Mouse (Mus musculus) heart, adult 10 weeks (tissue): ENCODE data around the gene R3hdm4. TPM values are rescaled to one million over a fixed set of nuclear protein-coding genes. Genes with fewer than 3 reads are reported as not detected.

Experiments used
- polyA plus RNA-seq: library from polyadenylated mRNA; stranded (reverse); fragments of 350-450 nt; fragmentation: Illumina TruSeq; extraction: RNeasy Lipid Tissue Mini Kit (QIAGEN cat#74804); gene quantifications from one replicate; pipeline ENCODE4 v1.2.3, GENCODE M21; 2014; ENCODE audit warnings: low read depth, low replicate concordance

Gene R3hdm4
- 70.4 TPM for polyA plus RNA-seq

DNA sequence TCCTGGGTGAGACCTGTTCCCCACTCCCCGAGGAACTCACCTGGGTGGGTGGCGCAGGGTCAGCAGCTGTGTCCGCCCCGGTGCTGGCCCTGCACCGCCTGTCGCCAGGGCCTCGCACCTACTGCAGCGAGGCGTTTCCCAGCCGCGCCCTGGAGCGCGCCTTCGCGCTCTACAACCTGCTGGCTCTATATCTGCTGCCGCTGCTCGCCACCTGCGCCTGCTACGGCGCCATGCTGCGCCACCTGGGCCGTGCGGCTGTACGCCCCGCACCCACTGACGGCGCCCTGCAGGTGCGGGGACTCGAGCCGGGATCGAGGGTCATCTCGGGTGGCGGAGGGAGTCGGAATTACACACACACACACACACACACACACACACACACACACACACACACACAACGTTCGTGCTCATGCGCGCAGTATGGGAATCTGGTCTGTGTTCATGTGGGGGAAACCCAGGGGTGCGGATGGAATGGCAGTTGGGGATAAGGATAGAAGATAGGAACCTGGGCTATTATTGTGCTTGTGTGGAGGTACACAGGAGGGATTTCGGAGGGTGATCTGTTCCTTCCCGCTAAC lies at the start of gene R3hdm4:
Gene R3hdm4, minus strand, starts transcription at position 251 of the 578 bp plus-strand sequence.

DNA sequence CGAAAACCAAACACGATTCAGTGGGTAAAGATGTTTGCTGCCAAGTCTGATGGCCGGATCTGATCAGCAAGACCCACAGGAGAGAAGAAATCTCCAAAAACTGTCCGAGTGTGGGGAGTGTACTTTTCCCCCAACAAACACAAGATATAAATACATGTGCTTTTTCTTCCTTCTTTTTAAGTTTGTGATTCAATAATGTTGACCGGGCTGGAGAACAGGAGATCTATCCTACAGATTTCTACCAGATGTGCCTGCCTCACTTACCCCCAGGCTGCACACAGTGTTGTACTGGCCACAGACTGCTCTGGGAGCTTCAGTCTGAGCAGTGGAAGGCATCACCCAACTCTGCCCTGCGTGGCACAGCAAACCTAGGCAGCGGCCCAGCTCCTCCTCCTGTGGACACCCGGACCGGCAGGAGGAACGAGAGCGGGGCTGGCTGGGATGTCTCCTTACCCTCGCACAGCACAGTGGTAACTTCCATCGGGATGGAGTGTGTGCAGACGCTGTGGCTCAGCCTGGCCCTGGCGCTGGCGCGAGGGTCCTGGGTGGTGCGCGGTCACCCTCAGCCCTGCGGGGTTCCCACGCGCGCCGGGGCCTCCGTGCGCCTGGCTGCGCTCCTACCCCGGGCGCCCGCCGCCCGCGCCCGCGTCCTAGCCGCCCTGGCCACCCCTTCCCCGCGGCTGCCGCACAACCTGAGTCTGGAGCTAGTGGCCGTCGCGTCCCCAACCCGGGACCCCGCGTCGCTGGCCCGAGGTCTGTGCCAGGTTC lies 49.6 kb upstream of the R3hdm4 start, which contains the start of gene Grin3b:
Gene Grin3b, plus strand, starts transcription at position 301 of the 768 bp plus-strand sequence.

DNA sequence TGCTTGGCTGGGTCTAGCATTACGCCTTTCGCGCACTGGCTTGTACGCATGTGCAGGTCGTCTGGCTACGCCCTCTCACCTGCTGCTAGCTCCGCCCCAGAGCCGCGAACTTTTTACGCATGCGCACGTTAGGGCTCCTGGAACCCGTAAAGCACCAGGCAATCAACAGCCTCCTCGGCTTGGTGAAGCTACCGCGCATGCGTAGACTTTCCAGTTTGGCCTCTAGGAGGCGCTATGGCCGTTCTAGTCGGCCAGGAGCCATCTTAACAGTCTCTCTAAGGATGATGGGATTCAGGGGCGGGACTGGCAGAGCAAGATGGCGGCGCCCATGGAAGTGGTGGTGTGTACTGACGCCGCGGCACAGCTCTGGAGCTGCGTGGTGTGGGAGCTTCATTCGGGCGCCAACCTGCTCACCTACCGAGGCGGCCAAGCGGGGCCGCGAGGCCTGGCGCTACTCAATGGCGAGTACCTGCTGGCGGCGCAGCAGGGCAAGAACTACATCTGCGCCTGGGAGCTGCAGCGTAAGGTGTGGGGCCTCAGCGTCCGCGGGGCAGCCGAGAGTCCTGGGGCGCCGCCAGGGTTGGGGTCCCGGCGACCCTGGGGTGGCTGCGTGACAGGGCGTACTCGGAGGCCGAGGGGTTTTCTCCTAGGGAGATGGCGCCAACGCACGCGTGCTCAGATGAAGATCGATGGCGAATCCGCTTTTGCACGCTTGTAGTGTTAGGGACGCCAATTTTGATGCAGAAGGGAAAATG lies 39.0 kb upstream of the R3hdm4 start, which contains the start of gene Wdr18:
Gene Wdr18, plus strand, starts transcription at position 306 of the 755 bp plus-strand sequence.

DNA sequence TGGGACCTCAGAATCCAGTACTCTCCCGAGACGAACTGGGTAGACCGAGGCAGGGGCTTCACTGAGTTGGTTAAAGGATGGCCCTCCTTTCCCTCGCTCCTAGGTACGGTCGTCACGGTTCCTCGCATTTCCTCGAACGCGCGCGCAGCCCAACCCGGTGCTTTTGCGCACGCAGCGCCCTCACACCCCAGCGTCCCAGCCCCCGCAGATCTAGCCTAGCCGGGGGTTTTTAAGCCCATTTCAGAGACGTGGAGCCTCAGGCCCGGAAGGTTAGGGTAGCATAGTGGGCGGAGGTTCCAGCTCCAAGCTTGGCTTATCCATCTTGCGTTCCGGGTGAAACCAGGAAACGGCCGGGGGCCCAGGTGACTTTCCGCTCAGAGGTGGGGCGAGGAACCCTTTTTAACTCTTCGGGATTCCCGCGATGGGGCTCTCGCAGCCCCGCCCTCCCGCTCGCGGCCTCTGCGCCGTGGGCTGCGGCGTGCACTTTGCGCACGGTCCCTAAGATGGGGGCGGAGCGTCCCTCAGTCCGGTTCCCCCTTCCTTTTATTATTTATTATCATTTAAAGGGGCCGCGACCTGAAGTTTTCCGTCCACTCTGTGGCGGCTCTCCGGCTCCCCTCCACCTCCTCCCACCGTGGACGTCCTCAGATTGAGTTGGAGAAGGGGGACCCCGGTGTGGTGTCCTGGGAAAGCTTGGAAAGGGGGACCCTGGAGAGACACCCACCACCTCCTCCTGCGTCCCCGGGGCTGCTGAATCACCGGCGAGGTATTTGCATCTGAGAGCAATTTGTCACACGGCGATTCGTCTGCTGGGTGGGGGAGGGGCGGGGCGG lies 5.7 kb upstream of the R3hdm4 start, which contains the start of gene Arid3a:
Gene Arid3a, plus strand, starts transcription at position 553 of the 833 bp plus-strand sequence.

DNA sequence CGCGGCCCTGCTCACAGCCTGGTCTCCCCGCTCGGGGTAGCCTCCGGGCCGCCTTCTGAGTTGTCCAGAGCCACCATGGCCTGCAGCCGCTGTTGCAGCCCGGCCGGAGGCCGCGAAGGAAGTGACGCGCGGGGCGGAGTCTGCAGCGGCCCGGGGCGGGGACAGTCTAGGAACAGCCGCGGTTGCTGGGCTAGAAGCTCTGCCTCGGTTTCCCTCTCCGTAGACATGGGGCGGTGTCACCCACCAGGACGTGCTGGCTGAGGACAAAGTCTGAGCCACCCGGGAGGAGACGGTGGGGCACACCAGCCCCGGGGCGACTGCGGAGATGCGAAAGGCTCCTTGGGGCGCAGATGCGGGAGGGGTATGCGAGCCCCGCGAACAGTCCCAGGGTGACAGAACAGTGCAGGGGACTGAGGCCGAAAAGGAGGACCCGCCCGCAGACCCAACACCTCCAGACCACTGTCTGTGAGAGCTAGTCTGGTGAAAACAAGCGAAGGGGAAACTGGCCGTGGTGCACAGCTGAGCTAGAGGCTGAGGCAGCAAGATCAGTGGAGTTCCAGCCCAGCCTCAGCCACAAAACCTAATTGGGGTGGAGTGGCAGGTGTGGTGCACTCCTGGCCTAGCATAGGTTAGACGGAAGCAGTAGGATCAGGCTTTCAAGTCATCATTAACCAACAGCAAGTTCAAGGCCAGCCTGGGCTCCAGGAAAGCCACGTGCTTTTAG lies 4.0 kb downstream of the R3hdm4 start, which contains the start of gene Kiss1r:
Gene Kiss1r, plus strand, starts transcription at position 164 of the 724 bp plus-strand sequence.

DNA sequence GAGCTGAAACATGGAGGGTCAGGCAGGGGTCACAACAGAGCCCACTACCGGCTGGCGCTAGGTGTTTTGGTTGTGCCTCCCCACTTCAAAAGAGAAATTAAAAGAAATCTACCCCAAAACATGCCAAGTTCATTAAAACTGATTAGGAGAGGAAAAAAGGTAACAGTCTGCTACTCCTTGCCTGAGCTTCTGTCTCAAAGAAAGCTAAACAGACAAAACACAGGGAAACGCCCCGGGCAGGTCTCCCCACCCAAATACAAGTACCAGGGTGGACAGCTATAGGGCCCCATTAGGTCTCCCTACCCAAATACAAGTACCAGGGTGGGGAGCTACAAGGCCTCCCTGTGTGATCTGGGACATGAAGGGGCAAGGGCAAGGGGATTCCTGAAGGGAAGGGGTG lies 10.5 kb downstream of the R3hdm4 start, which contains the start of gene Gm26602:
Gene Gm26602, plus strand, starts transcription at position 301 of the 400 bp plus-strand sequence.

DNA sequence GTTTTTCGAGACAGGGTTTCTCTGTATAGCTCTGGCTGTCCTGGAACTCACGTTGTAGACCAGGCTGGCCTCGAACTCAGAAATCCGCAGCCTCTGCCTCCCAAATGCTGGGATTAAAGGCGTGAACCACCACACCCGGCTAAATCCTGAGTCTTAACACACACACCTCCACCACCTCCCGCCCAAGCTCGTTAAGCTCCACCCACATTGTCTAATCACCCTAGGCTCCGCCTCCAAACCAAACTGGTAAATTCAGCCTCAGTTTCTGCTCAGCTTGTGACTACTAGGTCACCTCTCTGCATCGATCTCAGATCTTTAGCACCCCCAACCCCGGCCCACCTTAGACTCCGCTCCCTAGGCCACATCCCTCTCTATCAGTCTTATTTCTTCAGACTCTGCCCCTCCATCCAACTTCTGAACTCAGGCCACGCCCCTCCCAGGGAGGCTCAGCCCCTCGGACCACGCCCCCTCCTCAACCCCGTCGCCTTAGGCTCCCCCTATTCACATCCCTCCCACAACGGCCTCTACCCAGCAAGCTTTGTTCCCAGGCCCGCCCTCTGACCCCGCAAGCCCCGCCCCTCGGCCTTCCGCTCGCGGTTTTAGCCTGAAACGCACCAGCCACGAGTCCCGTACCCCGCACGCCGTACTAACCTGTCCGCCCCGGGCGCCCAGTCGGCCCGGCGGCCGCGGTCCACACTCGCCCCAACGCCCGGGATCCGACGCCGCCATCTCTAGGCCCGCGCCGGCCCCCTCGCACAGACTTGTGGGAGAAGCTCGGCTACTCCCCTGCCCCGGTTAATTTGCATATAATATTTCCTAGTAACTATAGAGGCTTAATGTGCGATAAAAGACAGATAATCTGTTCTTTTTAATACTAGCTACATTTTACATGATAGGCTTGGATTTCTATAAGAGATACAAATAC lies 12.6 kb downstream of the R3hdm4 start, which contains the start of gene Med16:
Gene Med16, minus strand, starts transcription at position 757 of the 925 bp plus-strand sequence.

DNA sequence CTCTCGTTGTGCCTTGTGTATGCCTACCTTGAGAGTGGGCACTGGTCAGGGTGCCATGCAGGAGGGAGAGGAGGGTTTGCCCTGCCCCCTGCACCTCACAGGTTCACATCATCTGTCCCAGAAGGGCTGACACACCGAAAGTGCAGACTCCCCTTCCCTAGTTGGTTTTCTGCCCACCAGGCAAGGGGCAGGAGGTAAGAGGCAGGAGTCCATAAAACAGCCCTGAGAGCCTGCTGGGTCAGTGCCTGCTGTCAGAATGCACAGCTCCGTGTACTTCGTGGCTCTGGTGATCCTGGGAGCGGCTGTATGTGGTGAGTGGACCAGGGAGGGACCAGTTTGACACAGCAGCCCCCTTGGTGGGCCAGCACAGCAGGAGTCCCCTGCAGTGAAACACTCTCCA lies 30.3 kb downstream of the R3hdm4 start, which contains the start of gene Cfd:
Gene Cfd, plus strand, starts transcription at position 184 of the 400 bp plus-strand sequence.

DNA sequence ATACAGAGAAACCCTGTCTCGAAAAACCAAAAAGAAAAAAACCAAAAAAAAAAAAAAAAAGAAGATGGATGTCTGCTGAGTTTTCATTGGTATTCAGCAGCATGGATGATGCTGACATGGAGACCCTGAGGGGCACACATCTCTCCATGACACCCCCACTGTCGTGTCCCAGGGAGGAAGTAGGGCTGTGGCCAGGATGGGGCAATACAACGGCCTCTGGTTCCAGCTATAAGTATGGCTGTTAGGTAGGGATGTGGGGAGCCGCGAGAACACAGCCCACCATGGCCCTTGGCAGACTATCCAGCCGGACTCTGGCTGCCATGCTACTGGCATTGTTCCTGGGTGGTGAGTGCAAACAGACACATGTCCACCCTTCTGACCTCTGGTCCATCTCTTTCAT lies 35.0 kb downstream of the R3hdm4 start, which contains the start of gene Elane:
Gene Elane, plus strand, starts transcription at position 194 of the 400 bp plus-strand sequence.

DNA sequence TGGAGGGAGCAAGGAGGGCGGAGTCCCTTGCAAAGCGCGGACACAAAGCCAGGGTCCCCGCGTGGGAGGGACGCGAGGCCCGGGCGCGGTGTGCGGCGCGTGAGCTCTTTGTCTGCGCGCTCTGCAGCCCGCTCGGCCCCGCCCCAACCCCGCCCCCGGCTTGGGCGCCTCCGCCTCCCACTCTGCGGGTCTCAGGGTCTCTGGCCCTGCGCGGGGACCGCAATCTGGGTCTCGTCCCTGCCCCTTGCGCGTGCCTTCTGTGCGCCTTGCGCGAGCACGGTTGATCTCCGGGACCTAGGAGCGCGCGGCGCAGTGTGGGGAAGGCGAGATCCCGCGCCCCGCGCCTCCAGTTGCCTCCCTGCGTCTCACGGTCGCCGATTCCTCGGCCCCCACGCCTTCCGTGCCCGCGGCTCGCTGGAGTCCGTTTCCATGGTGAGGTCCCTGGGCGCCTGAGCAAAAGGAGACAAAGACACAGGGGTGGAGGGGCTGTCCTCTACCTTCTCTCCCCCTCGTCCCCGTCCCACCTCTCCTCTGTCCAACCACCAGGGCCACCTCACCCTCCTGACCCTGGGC lies 46.6 kb downstream of the R3hdm4 start, which contains the start of the genes Prtn3 and Plppr3:
Gene Prtn3, plus strand, starts transcription at position 187 of the 573 bp plus-strand sequence.
Gene Plppr3, minus strand, starts transcription at position 345 of the 573 bp plus-strand sequence.

Other genes with a start within 250 kb of the R3hdm4 start
- 255 TPM for gene Cdc34, start 239.0 kb downstream of the R3hdm4 start, polyA plus RNA-seq
- gene Gzmm, start 232.2 kb downstream of the R3hdm4 start, polyA plus RNA-seq, result 9.9 TPM
- 2,003 TPM for gene Bsg, start 216.7 kb downstream of the R3hdm4 start, polyA plus RNA-seq
- 13.4 TPM for gene Hcn2, start 204.6 kb downstream of the R3hdm4 start, polyA plus RNA-seq
- gene Polrmt, start 174.6 kb downstream of the R3hdm4 start, polyA plus RNA-seq, result 44.1 TPM
- not detected for gene Fgf22, start 166.1 kb downstream of the R3hdm4 start, polyA plus RNA-seq
- 22.6 TPM for gene Rnf126, start 154.3 kb downstream of the R3hdm4 start, polyA plus RNA-seq
- 8.3 TPM for gene Fstl3, start 143.9 kb downstream of the R3hdm4 start, polyA plus RNA-seq
- gene Prss57, start 130.2 kb downstream of the R3hdm4 start, polyA plus RNA-seq, result not detected
- gene Palm, start 127.6 kb downstream of the R3hdm4 start, polyA plus RNA-seq, result 53.4 TPM
- 0.99 TPM for gene Misp, start 100.2 kb downstream of the R3hdm4 start, polyA plus RNA-seq
- 38.6 TPM for gene Ptbp1, start 66.8 kb downstream of the R3hdm4 start, polyA plus RNA-seq
- not detected for gene Prtn3, start 46.7 kb downstream of the R3hdm4 start, polyA plus RNA-seq
- gene Plppr3, start 46.6 kb downstream of the R3hdm4 start, polyA plus RNA-seq, result 0.34 TPM
- not detected for gene Elane, start 35.0 kb downstream of the R3hdm4 start, polyA plus RNA-seq
- gene Cfd, start 30.4 kb downstream of the R3hdm4 start, polyA plus RNA-seq, result 72.1 TPM
- 25.5 TPM for gene Med16, start 12.3 kb downstream of the R3hdm4 start, polyA plus RNA-seq
- not detected for gene Gm26602, start 10.4 kb downstream of the R3hdm4 start, polyA plus RNA-seq
- 0.55 TPM for gene Kiss1r, start 4.2 kb downstream of the R3hdm4 start, polyA plus RNA-seq
- 1.1 TPM for gene Arid3a, start 5.8 kb upstream of the R3hdm4 start, polyA plus RNA-seq
- gene Wdr18, start 38.9 kb upstream of the R3hdm4 start, polyA plus RNA-seq, result 21.5 TPM
- 0.18 TPM for gene Grin3b, start 49.5 kb upstream of the R3hdm4 start, polyA plus RNA-seq
- 104 TPM for gene Tmem259, start 63.1 kb upstream of the R3hdm4 start, polyA plus RNA-seq
- 40.1 TPM for gene Cnn2, start 67.4 kb upstream of the R3hdm4 start, polyA plus RNA-seq
- gene Abca7, start 75.3 kb upstream of the R3hdm4 start, polyA plus RNA-seq, result 7.2 TPM
- 5.2 TPM for gene Arhgap45, start 95.4 kb upstream of the R3hdm4 start, polyA plus RNA-seq
- gene Polr2e, start 118.6 kb upstream of the R3hdm4 start, polyA plus RNA-seq, result 122 TPM
- 933 TPM for gene Gpx4, start 126.0 kb upstream of the R3hdm4 start, polyA plus RNA-seq
- 10.9 TPM for gene Sbno2, start 184.4 kb upstream of the R3hdm4 start, polyA plus RNA-seq
- gene Stk11, start 194.6 kb upstream of the R3hdm4 start, polyA plus RNA-seq, result 137 TPM
- 1,104 TPM for gene Atp5d, start 217.4 kb upstream of the R3hdm4 start, polyA plus RNA-seq
- gene Cbarp, start 219.6 kb upstream of the R3hdm4 start, polyA plus RNA-seq, result 2.6 TPM
- 39.3 TPM for gene Midn, start 227.1 kb upstream of the R3hdm4 start, polyA plus RNA-seq
- 89.8 TPM for gene Cirbp, start 244.8 kb upstream of the R3hdm4 start, polyA plus RNA-seq